Mouse (Mus musculus) liver (tissue): ENCODE results near the gene Mxi1.
"Not testable (repeated sequence)": the region's sequence is repeated elsewhere in the genome, so short reads cannot be mapped to it uniquely, and the experiment has no call there.

ENCODE experiments used
- DNase-seq: peaks from one replicate; pipeline ENCODE4 v3.0.0-alpha.2; 2020; ENCODE audit warnings: mixed read lengths

The Mxi1 gene

DNA sequence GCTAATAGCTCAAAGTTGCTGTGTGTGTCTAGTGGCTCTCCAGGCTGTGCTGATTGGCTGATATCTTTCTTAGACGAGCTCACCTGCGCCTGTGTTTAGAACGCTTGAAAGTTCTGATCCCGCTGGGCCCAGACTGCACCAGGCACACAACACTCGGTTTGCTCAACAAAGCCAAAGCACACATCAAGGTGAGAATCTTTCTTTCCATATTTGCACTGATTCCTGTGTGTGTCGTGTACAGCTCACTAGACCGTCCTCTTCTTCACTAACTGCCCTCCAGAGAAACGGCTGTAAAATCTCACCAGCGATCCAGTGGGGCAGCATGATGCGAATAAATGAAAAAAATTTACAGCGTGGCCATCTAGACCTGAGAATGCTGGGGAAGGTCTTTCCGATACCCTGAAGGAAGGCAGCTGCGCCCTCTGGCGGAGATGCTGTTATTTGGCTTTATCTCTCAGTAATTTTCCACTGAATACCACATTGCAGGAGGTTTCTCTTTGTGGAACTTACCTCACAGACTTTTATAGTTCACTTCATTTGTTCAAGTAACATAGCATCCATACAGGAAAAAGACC is 59.2 kb downstream of the Mxi1 start:
- DNase-seq = peak; percentile 81

DNA sequence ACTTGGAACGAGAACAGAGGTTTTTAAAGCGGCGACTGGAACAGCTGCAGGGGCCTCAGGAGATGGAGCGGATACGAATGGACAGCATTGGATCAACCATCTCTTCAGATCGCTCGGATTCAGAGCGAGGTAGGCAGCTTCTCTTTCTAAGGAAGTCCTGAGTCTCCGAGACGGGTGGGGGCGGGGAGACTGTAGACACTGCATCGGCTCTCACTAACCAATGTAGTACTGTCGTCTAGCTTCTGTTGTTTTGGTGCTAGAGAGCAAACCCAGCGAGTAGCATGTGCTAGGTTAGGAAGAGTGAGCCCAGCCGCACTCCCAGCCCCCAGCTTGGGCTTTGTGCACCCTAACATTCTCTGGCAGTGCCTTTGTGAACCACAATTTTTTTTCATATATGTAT is 59.9 kb downstream of the Mxi1 start:
- DNase-seq = no peak

DNA sequence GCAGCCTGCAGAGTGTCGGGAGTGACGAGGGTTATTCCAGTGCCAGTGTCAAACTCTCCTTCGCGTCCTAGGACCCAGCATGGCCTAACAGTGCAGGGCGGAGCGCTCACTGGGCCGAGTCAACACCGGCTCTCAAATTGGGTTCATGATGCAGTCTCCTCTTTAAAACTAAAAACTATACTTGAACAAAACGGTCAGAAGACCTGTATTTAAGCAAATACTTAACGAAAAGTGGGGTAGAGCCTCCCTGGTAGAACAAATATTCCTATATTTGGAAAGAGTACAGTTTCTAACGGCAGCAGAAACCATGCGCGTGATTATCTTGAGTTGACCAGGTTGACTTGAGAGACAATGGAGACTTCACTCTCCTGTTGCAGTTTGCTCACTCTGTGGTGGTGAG is 61.3 kb downstream of the Mxi1 start, which contains the start of gene Gm10197:
TSS of gene Gm10197 (minus strand) at position 101 of the 400 bp plus-strand sequence.
- no peak for DNase-seq

- no peak for DNase-seq
Observed at GRCm38 (mm10) chr19:53373570-53373969, 63.3 kb downstream of the Mxi1 start.

- no peak for DNase-seq
Observed at GRCm38 (mm10) chr19:53375299-53375698, 65.0 kb downstream of the Mxi1 start.

DNA sequence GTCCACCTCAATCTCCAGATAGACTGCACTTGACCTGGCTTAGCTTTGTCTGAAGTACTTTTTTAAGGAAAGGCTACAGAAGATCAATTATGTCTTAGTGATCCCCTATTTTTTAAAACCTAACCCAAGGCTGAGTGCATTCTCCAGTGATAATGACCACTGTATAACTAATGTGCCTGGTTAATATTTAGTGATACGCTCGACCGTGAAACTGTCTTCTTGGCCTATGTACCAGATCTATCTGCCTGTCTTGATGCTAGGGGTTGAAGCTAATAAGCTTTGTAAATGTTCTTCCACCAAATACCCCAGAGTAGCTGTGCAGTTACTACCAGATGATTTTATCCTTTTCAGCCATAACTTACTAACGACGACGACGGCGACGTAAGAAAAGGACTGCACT is 65.5 kb downstream of the Mxi1 start:
- no peak for DNase-seq

DNA sequence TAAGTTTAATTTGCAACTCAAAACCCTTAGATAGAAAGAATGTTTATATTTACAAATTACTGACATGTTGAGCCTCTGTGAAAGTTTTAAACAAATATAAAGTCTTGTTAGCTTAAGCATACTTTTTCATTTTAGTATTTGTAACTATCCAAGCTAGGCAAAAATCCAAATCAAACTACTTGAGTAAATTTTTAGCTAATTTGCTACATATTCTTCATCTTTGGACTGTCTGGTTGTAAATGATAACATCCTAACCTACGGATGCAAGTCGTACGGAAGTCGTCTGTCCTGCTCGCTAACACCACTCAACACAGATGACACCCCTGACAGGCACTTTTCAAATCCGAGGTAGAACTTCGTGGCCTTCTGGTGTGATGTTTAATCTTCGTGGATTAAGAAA is 67.3 kb downstream of the Mxi1 start:
- no peak for DNase-seq

GRCm38 (mm10) chr19:53378421-53378820 is 68.1 kb downstream of the Mxi1 start:
- no peak for DNase-seq

GRCm38 (mm10) chr19:53383336-53383735 is 73.0 kb downstream of the Mxi1 start:
- DNase-seq = no peak

GRCm38 (mm10) chr19:53389417-53389816 is 79.1 kb downstream of the Mxi1 start:
- no peak for DNase-seq

- DNase-seq = no peak
Observed at GRCm38 (mm10) chr19:53389851-53390431, 79.6 kb downstream of the Mxi1 start.

DNA sequence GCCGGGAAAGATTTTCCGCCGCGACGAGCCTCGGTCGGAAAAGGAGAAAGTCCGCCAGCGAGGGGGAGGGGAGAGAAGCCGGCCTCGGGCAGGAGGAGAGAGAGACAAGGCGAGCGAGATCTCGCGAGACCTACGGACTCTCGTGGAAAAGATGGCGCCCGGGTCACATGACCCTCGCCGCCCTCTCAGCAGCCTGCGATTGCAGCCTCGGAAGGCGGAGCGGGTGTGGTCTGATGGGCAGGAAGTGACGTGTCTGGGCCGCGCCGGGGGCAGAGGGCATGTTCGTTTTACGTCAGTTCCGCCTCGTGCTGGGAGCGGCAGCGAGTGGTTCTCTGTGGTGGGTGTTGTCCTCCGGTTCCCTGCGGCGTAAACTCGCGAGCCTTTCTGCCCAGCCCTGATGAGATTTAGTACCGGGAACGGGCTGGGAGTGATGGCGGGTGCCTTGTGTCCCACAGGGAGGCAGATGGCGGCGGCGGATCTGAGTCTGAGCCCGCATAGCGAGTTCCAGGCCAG is 80.2 kb downstream of the Mxi1 start, which contains the start of gene Smndc1:
TSS of gene Smndc1 (minus strand) at position 84 of the 513 bp plus-strand sequence.
- peak; percentile 100 for DNase-seq

DNA sequence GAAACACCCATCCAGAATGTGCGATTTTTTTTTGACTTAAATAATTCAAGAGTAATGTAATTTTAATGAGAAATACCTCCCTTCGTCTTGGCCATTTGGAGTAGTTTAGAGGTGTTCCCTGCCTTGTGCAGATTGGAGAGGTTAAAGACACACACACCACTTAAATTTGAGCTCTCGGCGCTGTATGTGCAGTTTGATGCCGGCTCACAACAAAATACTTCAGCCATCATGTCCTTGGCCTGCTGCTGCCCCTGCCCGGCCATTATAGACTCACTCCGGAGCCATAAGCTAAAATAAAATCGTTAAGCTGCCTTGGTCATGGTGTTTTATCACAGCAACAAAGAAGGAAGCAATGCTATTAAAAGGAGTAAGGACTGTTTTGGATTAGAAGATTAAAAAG is 81.1 kb downstream of the Mxi1 start:
- no peak for DNase-seq

DNA sequence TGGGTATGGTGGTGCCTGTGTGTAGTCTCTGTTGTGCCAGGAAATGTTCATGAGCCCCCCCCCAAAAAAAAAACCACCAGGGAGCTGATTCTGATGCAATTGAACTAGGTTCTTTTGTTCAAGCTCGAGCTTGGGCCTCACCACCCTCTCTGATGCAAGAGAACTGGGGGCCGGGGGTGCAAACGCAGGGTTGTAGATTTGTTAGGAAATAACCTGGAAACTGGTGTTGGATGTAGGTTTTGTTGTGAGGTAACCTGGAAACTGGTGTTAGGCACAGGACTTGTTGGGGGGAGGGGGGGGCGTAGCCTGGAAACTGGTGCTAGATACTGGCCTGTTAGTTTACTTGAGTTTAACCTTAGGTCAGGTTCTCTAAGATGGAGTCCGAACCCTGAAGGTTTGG is 81.5 kb downstream of the Mxi1 start:
- DNase-seq = no peak

DNA sequence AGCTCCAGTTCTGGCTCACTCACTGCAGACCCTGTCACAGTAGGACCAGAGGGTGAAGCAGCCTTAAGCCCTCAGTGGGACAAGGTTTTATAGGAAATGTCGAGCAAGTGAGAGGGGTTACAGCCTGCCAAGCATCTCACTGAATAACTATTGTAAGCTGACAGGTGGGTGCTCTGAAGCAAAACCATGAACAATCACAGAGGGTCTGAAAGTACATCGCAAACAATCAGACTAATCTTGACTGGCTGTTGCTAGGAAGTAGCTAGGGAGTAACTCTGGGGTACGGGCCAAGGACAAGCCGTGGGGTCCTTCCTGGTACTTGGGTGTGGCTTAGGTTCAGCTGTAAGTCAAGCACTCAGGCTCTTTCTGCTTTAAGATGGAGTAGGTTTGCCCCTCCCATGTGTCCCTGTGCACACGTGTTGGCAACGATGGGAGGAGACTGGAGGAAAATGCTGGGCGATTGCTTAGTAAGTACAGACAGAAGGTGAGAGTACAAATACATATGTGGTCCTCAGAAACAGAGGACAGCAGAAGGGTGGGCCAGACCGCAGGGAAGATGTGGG is 82.5 kb downstream of the Mxi1 start:
- DNase-seq = no peak

DNA sequence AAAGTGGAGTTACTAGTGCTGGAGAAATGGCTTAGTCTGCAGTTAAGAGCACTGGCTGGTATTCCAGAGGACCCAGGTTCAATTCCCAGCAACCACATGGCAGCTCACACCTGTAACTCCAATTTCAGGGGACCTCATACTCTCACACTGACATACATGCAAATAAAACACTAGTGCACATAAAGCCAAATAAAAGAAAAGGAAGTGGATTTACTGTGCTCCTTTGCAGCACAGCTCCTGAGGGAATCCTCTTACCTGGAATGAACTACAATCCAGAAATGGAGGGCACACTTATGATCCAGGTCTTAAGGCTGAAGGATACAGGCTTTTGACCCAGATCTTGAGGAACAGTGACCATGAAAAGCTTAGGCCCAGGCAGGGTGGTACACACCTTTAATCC is 83.3 kb downstream of the Mxi1 start:
- no peak for DNase-seq

DNA sequence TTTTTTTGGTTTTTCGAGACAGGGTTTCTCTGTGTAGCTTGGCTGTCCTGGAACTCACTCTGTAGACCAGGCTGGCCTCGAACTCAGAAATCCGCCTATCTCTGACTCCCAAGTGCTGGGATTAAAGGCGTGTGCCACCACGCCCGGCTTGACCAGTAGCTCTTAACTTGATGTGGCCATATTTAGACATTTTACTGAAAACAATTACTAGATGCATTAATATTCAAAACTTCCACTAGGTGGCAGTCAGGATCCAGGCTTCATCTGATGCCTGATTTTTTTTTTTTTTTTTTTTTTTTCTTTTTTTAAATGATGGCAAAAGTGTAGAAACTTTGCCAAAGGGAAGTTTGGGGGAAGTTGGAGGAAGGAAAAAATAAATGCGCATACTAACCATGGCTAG is 84.2 kb downstream of the Mxi1 start:
- DNase-seq = no peak

DNA sequence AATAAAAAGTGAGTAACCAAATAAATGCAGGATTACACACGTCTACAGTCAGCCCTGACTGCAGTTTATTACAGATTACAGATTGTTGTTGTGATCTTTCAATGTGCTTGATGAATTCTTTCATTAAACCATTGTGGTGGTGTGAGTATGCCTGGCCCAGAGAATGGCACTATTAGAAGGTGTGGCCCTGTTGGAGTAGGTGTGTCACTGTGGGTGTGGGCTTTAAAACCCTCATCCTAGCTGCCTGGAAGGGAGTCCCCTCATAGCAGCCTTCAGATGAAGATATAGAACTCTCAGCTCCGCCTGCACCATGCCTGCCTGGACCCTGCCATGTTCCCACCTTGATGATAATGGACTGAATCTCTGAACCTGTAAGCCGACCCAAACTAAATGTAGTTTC is 84.6 kb downstream of the Mxi1 start:
- not testable (repeated sequence) for DNase-seq

DNA sequence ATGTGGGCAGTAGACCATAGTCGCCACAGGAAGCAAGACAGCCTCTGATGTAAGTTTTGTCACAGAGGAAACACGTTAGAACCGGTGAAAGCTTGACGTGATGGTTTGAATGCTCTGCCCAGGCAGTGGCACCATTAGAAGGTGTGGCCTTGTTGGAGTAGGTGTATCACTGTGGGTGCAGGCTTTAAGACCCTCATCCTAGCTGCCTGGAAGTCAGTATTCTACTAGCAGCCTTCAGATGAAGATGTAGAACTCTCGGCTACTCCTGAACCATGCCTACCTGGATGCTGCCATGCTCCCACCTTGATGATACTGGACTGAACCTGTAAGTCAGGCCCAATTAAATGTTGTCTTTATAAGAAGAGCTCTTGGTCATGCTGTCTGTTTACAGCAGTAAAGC is 85.5 kb downstream of the Mxi1 start:
- not testable (repeated sequence) for DNase-seq

- no peak for DNase-seq
Observed at GRCm38 (mm10) chr19:53397451-53398233, 87.3 kb downstream of the Mxi1 start.

DNA sequence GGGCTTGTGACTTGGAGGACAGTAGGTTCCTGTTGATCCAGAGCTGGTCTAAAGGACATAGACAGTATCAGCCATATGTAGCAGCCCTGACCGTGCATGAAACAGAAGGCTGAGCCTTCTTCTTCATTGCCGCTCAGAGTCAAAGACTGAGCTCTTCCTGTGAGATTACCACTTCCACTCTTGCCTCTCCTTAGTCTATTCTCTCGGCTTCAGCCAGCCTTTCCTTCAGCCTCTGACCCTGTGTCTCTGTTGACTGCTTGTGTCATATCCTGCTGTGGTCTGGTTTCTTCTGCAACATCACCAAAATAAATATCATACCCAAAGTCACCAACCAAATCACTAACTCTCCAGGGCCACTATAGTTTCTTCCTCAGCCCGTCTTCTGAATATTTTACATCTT is 88.9 kb downstream of the Mxi1 start:
- no peak for DNase-seq

GRCm38 (mm10) chr19:53400332-53401110 is 90.2 kb downstream of the Mxi1 start:
- no peak for DNase-seq
